Mouse (Mus musculus): ENCODE measurements around the gene Pstpip1. TPM values are rescaled to one million over a fixed set of nuclear protein-coding genes. Genes with fewer than 3 reads are reported as not detected.

Pstpip1 gene
- polyA plus RNA-seq (2017; shearing (Covaris generic)) = 173 TPM

GRCm38 (mm10) chr9:56089778-56090520 lies at the start of gene Pstpip1:
TSS of gene Pstpip1 (plus strand) at chr9:56089962.

GRCm38 (mm10) chr9:56041372-56042180 lies 48.2 kb upstream of the Pstpip1 start, which contains the start of gene Rcn2:
TSS of gene Rcn2 (plus strand) at chr9:56041845.

GRCm38 (mm10) chr9:56165377-56165776 lies 75.6 kb downstream of the Pstpip1 start, which contains the start of gene Tspan3:
TSS of gene Tspan3 (minus strand) at chr9:56165477.

Other genes starting within 250 kb of the Pstpip1 start
- gene Scaper, start 151.8 kb upstream of the Pstpip1 start, polyA plus RNA-seq (2017; shearing (Covaris generic)) = 22.7 TPM
- not detected for gene 4930563M21Rik, start 79.4 kb upstream of the Pstpip1 start, polyA plus RNA-seq (2017; shearing (Covaris generic))
- 45.1 TPM for gene Rcn2, start 48.1 kb upstream of the Pstpip1 start, polyA plus RNA-seq (2017; shearing (Covaris generic))
- gene Tspan3, start 75.5 kb downstream of the Pstpip1 start, polyA plus RNA-seq (2017; shearing (Covaris generic)) = 84.5 TPM

All from effector memory CD4-positive, alpha-beta T cell, adult 7 months (primary cell).